Mouse (Mus musculus) gastrocnemius, adult 18-20 months (tissue): ENCODE data around the gene Aldh4a1. TPM values are rescaled to one million over a fixed set of nuclear protein-coding genes. Genes with fewer than 3 reads are reported as not detected.
A peak's percentile ranks its signal among the peaks of the same experiment; 100 is the strongest.

ENCODE experiments used
- DNase-seq: peaks from one replicate; pipeline ENCODE4 v3.0.0; 2021; ENCODE audit warnings: low spot score
- long read RNA-seq, 2 experiments: library from polyadenylated mRNA; stranded (forward); transcript quantifications; one replicate each; pipeline ENCODE4 v2.0.0; 2021
- total RNA-seq, 2 experiments: library from RNA; stranded (reverse); gene quantifications; 2 replicates each; pipeline ENCODE4 v1.2.3; 2021

Gene Aldh4a1
- 10 to 100 TPM; 57.6 to 64.8 TPM for total RNA-seq
- long read RNA-seq, experiment 1, transcript Aldh4a1-201 (15 exons, 3,382 nt): major isoform, 79 of 101 reads
- long read RNA-seq, experiment 1, partial matches to known transcripts: 19 of 101 reads
- long read RNA-seq, experiment 1, other reads (novel, unspliced or antisense): 3 of 101 reads
- long read RNA-seq, experiment 2, transcript Aldh4a1-201 (15 exons, 3,382 nt): major isoform, 44 of 66 reads
- long read RNA-seq, experiment 2, partial matches to known transcripts: 18 of 66 reads
- long read RNA-seq, experiment 2, other reads (novel, unspliced or antisense): 4 of 66 reads

DNA sequence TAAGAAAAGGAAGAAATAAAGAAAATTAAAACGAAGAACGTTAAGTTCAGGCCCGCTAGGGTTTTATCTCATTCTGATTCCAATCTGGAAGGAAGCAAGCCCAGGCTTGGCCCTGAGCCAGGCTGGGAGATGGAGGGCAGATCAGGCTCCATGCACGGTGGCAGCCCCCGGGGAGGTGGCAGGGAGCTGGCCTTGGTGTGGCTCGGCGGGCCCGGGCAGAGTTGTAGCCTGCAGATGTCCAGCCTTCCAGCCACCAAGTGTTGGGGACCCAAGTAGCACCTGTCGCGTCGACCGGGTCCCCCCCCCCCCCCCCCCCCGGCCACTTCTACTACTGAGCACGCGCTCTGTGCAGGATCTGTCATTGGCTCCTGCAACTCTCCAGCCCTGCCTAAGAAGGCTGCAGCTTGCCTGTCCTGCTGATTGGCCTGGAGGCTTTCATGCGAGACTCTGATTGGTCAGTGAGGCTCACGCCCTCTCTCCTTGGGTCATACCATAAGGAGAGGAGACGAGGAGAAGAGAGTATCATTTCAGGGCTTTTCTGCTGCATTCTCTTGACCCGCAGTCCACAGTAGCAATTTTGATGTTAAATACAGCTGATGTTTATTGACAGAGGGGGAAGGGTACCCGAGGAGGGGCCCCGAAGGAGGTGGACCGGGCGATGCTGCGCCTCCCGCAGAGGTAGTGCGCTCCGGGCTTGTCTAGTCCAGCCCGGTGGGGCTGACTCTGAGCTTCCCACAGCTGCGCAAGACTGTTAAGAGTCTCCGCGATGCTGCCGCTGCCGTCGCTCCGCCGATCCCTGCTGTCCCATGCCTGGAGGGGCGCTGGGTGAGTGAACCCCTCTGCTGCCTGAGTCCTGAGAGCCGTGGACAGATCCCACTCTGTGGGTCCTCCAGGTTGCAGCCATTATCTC lies at the start of gene Aldh4a1:
TSS of gene Aldh4a1 (plus strand) at position 494 of the 910 bp plus-strand sequence.
- peak; percentile 93 for DNase-seq

DNA sequence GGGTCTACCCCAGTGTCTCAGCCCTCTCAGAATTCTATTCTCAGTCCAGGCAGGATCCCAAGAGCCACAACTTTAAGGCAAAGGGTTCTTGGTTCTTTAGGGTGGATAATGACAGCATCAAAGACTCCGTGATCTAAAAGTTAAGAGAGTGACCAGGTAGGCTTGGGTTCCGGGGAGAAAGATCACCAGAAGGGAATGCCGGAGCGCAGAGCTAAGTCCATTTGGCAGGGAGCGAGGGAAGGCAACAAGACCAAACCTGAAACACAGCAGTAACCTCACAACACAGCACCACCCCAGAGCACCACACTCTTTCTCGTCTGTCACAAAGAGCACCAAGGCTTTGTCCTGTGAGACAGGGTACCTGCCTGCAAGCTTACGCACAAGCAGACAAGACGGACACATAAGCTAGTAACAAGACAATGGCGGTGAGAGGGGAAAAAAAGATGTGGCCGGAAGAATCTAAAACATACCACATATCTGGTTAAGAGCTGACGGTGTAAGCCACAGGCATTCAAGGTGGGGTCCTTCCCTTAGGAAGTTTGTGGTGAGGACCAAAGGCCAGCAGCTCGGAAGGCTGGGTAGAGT lies 49.6 kb upstream of the Aldh4a1 start:
- DNase-seq: no peak

DNA sequence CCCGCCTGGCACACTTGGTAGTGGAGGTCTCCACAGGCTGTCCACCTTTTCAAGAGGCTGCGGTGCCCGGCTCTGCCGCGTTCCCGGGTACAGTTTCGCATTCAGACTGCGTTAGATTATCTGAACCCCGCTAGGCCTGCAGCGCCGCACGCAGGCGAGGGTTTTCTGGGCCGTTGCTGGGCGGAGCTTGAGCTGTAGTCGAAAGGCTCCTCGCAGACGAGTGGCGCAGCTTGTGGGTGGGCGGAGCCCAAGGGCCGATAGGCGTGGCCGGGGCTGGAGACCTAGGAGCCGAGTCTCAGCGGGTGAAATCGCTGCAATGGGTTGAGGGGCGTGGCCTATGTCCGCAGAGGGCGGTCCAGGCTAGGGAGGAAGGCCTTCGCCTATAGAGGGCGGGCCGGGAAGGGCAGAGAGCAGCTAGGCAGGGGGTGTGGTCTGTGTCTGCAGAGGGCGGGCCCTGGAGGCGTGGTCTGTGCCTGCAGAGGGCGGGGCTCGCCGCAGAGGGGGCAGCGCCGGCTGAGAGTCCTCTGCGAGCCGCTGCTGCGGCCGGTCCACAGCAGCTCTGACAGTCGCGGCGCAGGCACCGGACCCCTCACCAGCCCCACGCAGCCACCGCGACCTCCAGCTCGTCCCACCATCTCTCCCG lies 48.4 kb upstream of the Aldh4a1 start:
- DNase-seq: peak; percentile 100

DNA sequence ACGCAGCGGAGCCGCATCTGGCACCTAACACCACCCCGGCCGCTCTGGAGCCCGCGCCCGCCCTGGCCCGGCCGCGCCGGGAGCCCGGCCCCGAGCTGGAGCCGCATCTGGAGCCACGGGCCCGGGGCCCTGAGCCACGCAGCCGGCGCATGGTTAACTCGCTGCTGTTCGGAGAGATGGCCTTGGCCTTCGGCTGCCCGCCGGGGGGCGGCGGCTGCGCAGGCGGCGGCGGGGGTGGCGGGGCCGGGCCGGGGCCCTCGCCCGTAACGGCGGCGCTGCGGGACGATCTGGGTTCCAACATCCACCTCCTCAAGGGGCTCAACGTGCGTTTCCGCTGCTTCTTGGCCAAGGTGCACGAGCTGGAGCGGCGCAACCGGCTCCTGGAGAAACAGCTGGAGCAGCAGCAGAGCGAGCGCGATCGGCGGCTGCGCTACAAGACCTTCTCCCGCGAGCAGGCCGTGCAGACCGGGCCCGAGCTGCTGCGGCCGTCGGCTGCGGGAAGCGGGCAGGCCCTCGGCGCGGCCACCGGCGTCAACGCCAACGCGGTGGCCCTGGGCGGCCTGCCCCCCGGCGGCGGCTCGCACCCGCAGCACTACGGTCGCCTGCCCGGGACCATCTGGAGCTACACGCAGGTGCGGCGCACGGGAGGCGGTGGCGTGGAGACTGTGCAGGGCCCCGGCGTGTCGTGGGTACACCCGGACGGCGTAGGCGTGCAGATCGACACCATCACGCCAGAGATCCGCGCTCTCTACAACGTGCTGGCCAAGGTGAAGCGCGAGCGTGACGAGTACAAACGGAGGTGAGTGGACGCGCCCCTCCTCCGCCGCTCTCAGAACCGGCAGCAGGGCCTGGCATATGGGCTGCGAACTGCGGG lies 47.6 kb upstream of the Aldh4a1 start:
- peak; percentile 14 for DNase-seq

- DNase-seq: peak; percentile 17
These were observed 47.0 kb upstream of the Aldh4a1 start for GRCm38 (mm10) chr4:139575673-139576003.

GRCm38 (mm10) chr4:139576251-139576880 lies 46.3 kb upstream of the Aldh4a1 start:
- DNase-seq: peak; percentile 2

GRCm38 (mm10) chr4:139577006-139577405 lies 45.7 kb upstream of the Aldh4a1 start:
- peak; percentile 1 for DNase-seq

- DNase-seq: no peak
These were observed 44.3 kb upstream of the Aldh4a1 start for GRCm38 (mm10) chr4:139578389-139578788.

- DNase-seq: peak; percentile 20
These were observed 43.7 kb upstream of the Aldh4a1 start for GRCm38 (mm10) chr4:139579003-139579402.

- no peak for DNase-seq
These were observed 43.2 kb upstream of the Aldh4a1 start for GRCm38 (mm10) chr4:139579466-139579865.

DNA sequence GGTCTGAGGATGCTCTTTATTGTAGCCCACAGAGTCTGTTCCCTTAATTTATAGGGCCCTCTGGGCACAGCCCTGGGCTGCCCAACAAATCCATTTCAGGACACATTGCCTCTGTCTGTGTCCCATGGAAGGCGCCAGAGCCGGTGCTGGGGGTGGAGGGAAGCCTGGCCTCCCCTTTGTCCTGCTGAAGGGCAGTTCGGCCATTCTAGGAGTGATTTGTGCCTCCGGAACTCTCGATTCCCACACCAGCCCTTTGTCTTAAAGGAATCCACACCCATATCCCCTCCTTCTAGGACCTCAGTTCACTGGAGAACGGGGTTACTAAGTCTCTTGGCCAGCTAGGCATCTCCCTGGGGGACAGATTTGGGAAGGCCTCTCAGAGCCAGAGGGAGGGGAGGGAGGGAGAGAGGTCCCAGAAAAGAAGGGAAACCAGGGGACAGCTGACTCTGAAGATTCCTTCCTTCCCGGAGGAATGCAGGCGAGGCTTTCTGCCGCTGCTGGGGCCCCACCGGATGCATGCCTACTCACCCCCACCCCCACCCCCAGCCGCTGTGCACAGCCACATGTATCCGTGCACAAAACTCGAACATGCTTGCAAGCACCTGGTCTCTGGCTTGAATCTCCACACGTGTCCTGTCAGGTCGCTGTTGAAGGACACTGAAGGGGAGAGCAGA lies 41.9 kb upstream of the Aldh4a1 start:
- peak; percentile 56 for DNase-seq

DNA sequence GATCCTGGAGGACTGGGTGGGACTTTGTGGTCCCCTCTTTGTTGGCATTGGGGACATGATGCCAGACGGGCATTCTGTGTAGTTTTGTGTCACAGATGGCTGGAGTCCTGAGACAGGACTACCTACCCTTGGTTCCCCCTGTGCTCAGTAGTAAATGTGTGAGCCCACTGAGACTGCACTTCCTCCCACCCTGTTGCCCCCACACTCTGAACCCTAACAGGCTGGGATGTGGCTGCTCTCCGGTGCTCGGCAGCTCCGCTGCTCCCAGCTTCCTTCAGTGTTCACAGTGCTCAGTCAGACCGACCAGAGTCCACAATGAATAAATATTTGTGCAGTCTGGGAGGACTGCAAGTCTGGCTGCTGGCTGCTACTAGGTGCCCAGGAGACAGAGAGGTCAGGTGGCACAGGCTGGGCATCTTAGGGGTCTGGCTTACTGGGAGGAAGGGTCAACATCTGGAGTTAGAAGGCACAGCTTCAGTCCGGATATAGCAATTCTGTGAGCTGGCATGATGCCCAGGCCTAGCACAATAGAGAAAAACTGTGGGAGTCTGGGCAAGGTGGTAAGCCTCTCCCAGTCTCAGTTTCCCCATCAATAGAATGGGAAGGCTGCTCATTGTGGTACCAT lies 41.1 kb upstream of the Aldh4a1 start:
- DNase-seq: no peak

GRCm38 (mm10) chr4:139582346-139582745 lies 40.3 kb upstream of the Aldh4a1 start:
- no peak for DNase-seq

- no peak for DNase-seq
These were observed 39.8 kb upstream of the Aldh4a1 start for GRCm38 (mm10) chr4:139582903-139583302.

DNA sequence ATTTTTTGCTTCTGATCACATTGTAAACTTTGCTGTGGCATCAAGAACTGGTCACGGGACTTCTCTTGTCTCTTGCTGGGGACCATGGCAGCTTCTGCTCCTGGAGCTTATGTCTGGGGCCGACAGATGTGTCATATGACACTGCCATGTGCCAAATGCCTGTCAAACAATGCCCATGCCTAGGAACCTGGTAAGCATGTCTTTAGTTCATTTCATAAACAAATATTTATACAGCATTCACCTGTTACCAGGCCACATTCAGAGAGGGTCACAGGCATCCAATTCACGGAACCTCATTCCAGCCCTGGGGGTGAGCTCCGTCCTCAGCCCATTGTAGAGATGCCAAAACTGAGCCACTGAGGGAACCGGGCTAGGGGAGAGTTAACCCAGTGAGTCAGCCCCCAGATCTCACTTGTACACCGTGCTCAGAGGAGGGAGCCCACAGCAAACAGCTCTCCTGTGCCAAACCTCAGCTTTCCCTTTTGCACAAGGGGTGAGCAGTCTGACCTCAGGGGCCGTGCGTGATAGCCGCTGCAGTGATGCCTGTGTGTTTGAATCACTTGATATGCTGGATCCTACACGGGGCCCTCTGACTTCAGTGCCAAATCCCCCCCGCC lies 38.9 kb upstream of the Aldh4a1 start:
- no peak for DNase-seq

DNA sequence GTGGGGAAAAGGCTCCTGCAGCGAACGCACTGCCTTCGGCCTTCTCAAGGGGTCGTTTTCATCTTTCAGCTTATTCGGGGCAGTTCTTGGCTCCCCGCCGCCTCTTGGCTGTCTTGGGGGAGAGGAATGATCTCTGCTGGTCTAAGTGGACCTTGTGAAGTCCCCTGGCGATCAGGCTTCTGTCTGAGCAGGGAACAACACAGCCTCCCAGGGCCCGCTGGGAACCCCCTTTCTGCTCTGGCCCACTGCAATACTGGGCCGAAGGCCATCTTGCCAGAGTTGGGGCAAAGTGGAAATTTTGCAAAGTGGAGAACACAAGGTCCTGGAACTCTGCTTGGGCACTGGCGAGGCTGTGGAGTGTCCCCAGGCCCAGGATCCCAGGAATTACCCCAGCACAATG lies 38.0 kb upstream of the Aldh4a1 start:
- DNase-seq: no peak

GRCm38 (mm10) chr4:139585713-139586112 lies 37.0 kb upstream of the Aldh4a1 start:
- DNase-seq: no peak

GRCm38 (mm10) chr4:139587370-139587769 lies 35.3 kb upstream of the Aldh4a1 start:
- DNase-seq: no peak

DNA sequence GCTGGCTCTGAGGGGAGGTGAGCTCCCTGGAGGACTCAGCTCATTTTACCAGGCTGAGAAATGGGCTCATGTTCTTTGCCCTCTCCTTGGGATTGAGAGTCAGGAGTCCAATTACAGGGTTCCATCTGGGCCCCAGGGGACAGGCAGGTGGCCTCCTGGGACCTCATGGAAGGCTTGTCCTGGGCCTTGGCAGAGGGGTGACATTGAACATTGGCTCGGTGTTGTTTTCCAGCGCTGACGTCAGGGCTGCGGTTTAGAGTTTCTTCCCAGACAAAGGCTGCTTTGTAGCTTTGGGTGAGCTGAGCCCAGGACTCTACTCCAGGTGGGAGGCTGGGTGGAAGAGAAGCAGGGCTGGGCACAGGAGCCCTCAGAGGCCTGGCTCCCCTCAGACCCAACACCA lies 34.9 kb upstream of the Aldh4a1 start:
- DNase-seq: no peak
